Mouse (Mus musculus): ENCODE measurements around the gene Agpat4.

Agpat4 gene

GRCm38 (mm10) chr17:12230167-12230566, 111.7 kb downstream of the Agpat4 start:
- H3K27me3 ChIP-seq (ENCODE audit: insufficient read depth, low read length) = no peaks in the 10 kb centered on the region
- TF ChIP-seq NANOG (IDR thresholded peaks at IDR 0.05; ENCODE audit: borderline replicate concordance, low read length) (no peak), CTCF (conservative IDR thresholded peaks at IDR 0.05; ENCODE audit: low read length) (no peak)
- H3K9me3 ChIP-seq (ENCODE audit: low read length) = peaks cover 32% of the 10 kb centered on the region
- no peak overlapping the region for H3K4me3 ChIP-seq (replicated peaks; ENCODE audit: low read length)
- no peaks in the 10 kb centered on the region for H3K4me1 ChIP-seq (replicated peaks; ENCODE audit: low read depth, low read length)
- H3K36me3 ChIP-seq (ENCODE audit: insufficient read depth, low read length) = peaks cover 97% of the 10 kb centered on the region

GRCm38 (mm10) chr17:12231087-12231486, 112.6 kb downstream of the Agpat4 start:
- peaks cover 97% of the 10 kb centered on the region for H3K36me3 ChIP-seq (ENCODE audit: insufficient read depth, low read length)

GRCm38 (mm10) chr17:12232724-12233123, 114.2 kb downstream of the Agpat4 start:
- Histone ChIP-seq H3K9me3 (ENCODE audit: low read length) (peaks cover 13% of the 10 kb centered on the region), H3K4me3 (replicated peaks; ENCODE audit: low read length) (no peak overlapping the region), H3K4me1 (replicated peaks; ENCODE audit: low read depth, low read length) (no peaks in the 10 kb centered on the region), H3K36me3 (ENCODE audit: insufficient read depth, low read length) (peaks cover 97% of the 10 kb centered on the region), H3K27me3 (ENCODE audit: insufficient read depth, low read length) (no peaks in the 10 kb centered on the region)
- TF ChIP-seq CTCF (conservative IDR thresholded peaks at IDR 0.05; ENCODE audit: low read length) = no peak
- TF ChIP-seq POU5F1 (IDR thresholded peaks at IDR 0.05; ENCODE audit: borderline replicate concordance, low read length) = no peak
- no peak for TF ChIP-seq NANOG (IDR thresholded peaks at IDR 0.05; ENCODE audit: borderline replicate concordance, low read length)

More at GRCm38 (mm10) chr17:12231087-12231486, 112.6 kb downstream of the Agpat4 start:
- no peak for TF ChIP-seq POU5F1 (IDR thresholded peaks at IDR 0.05; ENCODE audit: borderline replicate concordance, low read length)
- no peak for TF ChIP-seq NANOG (IDR thresholded peaks at IDR 0.05; ENCODE audit: borderline replicate concordance, low read length)
- TF ChIP-seq CTCF (conservative IDR thresholded peaks at IDR 0.05; ENCODE audit: low read length) = no peak
- Histone ChIP-seq H3K9me3 (ENCODE audit: low read length) (peaks cover 29% of the 10 kb centered on the region), H3K27me3 (ENCODE audit: insufficient read depth, low read length) (no peaks in the 10 kb centered on the region), H3K4me1 (replicated peaks; ENCODE audit: low read depth, low read length) (no peaks in the 10 kb centered on the region), H3K4me3 (replicated peaks; ENCODE audit: low read length) (no peak overlapping the region)

- Histone ChIP-seq H3K27me3 (ENCODE audit: insufficient read depth, low read length) (no peaks in the 10 kb centered on the region), H3K4me3 (replicated peaks; ENCODE audit: low read length) (no peak overlapping the region), H3K36me3 (ENCODE audit: insufficient read depth, low read length) (peaks cover 78% of the 10 kb centered on the region), H3K9me3 (ENCODE audit: low read length) (no peaks in the 10 kb centered on the region), H3K4me1 (replicated peaks; ENCODE audit: low read depth, low read length) (no peaks in the 10 kb centered on the region)
- TF ChIP-seq CTCF (conservative IDR thresholded peaks at IDR 0.05; ENCODE audit: low read length) (no peak), POU5F1 (IDR thresholded peaks at IDR 0.05; ENCODE audit: borderline replicate concordance, low read length) (no peak), NANOG (IDR thresholded peaks at IDR 0.05; ENCODE audit: borderline replicate concordance, low read length) (no peak)
These were observed 122.2 kb downstream of the Agpat4 start for GRCm38 (mm10) chr17:12240701-12241100.

- Histone ChIP-seq H3K27me3 (ENCODE audit: insufficient read depth, low read length) (no peaks in the 10 kb centered on the region), H3K4me3 (replicated peaks; ENCODE audit: low read length) (no peak overlapping the region), H3K4me1 (replicated peaks; ENCODE audit: low read depth, low read length) (no peaks in the 10 kb centered on the region), H3K9me3 (ENCODE audit: low read length) (peaks cover 58% of the 10 kb centered on the region), H3K36me3 (ENCODE audit: insufficient read depth, low read length) (peaks cover 87% of the 10 kb centered on the region)
- TF ChIP-seq CTCF (conservative IDR thresholded peaks at IDR 0.05; ENCODE audit: low read length) = peak; percentile 13; the same call in 1 of the 2 replicates
- no peak for TF ChIP-seq NANOG (IDR thresholded peaks at IDR 0.05; ENCODE audit: borderline replicate concordance, low read length)
These were observed 131.4 kb downstream of the Agpat4 start for GRCm38 (mm10) chr17:12249783-12250504.

- H3K4me3 ChIP-seq (replicated peaks; ENCODE audit: low read length) = no peak overlapping the region
- no peaks in the 10 kb centered on the region for H3K4me1 ChIP-seq (replicated peaks; ENCODE audit: low read depth, low read length)
- peaks cover 58% of the 10 kb centered on the region for H3K9me3 ChIP-seq (ENCODE audit: low read length)
- H3K27me3 ChIP-seq (ENCODE audit: insufficient read depth, low read length) = no peaks in the 10 kb centered on the region
- peaks cover 89% of the 10 kb centered on the region for H3K36me3 ChIP-seq (ENCODE audit: insufficient read depth, low read length)
- TF ChIP-seq CTCF (conservative IDR thresholded peaks at IDR 0.05; ENCODE audit: low read length) (no peak), POU5F1 (IDR thresholded peaks at IDR 0.05; ENCODE audit: borderline replicate concordance, low read length) (no peak), NANOG (IDR thresholded peaks at IDR 0.05; ENCODE audit: borderline replicate concordance, low read length) (no peak)
These were observed 132.1 kb downstream of the Agpat4 start for GRCm38 (mm10) chr17:12250581-12250980.

- H3K27me3 ChIP-seq (ENCODE audit: insufficient read depth, low read length) = no peaks in the 10 kb centered on the region
- 0 out of 2 replicates have a peak, but pooled peaks cover 3% of the 10 kb centered on the region for H3K4me1 ChIP-seq (replicated peaks; ENCODE audit: low read depth, low read length)
- H3K36me3 ChIP-seq (ENCODE audit: insufficient read depth, low read length) = peaks cover 96% of the 10 kb centered on the region
- H3K4me3 ChIP-seq (replicated peaks; ENCODE audit: low read length) = no peak overlapping the region
- TF ChIP-seq NANOG (IDR thresholded peaks at IDR 0.05; ENCODE audit: borderline replicate concordance, low read length) = no peak
- peaks cover 39% of the 10 kb centered on the region for H3K9me3 ChIP-seq (ENCODE audit: low read length)
These were observed 137.6 kb downstream of the Agpat4 start for GRCm38 (mm10) chr17:12256142-12256541.

GRCm38 (mm10) chr17:12258517-12258916, 140.0 kb downstream of the Agpat4 start:
- Histone ChIP-seq H3K27me3 (ENCODE audit: insufficient read depth, low read length) (no peaks in the 10 kb centered on the region), H3K4me1 (replicated peaks; ENCODE audit: low read depth, low read length) (peaks cover 10% of the 10 kb centered on the region), H3K4me3 (replicated peaks; ENCODE audit: low read length) (no peak overlapping the region), H3K9me3 (ENCODE audit: low read length) (peaks cover 15% of the 10 kb centered on the region), H3K36me3 (ENCODE audit: insufficient read depth, low read length) (peaks cover 94% of the 10 kb centered on the region)
- TF ChIP-seq POU5F1 (IDR thresholded peaks at IDR 0.05; ENCODE audit: borderline replicate concordance, low read length) (no peak), NANOG (IDR thresholded peaks at IDR 0.05; ENCODE audit: borderline replicate concordance, low read length) (no peak), CTCF (conservative IDR thresholded peaks at IDR 0.05; ENCODE audit: low read length) (no peak)

GRCm38 (mm10) chr17:12259957-12260356, 141.5 kb downstream of the Agpat4 start:
- Histone ChIP-seq H3K4me3 (replicated peaks; ENCODE audit: low read length) (no peak overlapping the region), H3K4me1 (replicated peaks; ENCODE audit: low read depth, low read length) (peaks cover 16% of the 10 kb centered on the region), H3K27me3 (ENCODE audit: insufficient read depth, low read length) (no peaks in the 10 kb centered on the region), H3K9me3 (ENCODE audit: low read length) (0 out of 2 replicates have a peak, but pooled peaks cover under 1% of the 10 kb centered on the region), H3K36me3 (ENCODE audit: insufficient read depth, low read length) (peaks cover 83% of the 10 kb centered on the region)
- TF ChIP-seq CTCF (conservative IDR thresholded peaks at IDR 0.05; ENCODE audit: low read length) = no peak
- no peak for TF ChIP-seq NANOG (IDR thresholded peaks at IDR 0.05; ENCODE audit: borderline replicate concordance, low read length)
- TF ChIP-seq POU5F1 (IDR thresholded peaks at IDR 0.05; ENCODE audit: borderline replicate concordance, low read length) = no peak
